Mouse (Mus musculus) embryonic facial prominence, embryonic 10.5 days (tissue): ENCODE measurements around the gene Fbn1. TPM values are rescaled to one million over a fixed set of nuclear protein-coding genes. Genes with fewer than 3 reads are reported as not detected.
A peak's percentile ranks its signal among the peaks of the same experiment; 100 is the strongest.

Source experiments
- DNase-seq: peaks from one replicate; pipeline ENCODE4 v3.0.0-alpha.2; 2017; ENCODE audit warnings: low spot score
- H3K27ac ChIP-seq: fragments of 300-500 bp; sonication (generic); replicated peaks from 2 replicates; pipeline ENCODE4 v1.5.1; 2016; ENCODE audit warnings: mild to moderate bottlenecking
- H3K27me3 ChIP-seq: fragments of 300-500 bp; sonication (generic); replicated peaks from 2 replicates; pipeline ENCODE4 v1.6.1; 2016; ENCODE audit warnings: low read depth, mild to moderate bottlenecking; ENCODE audit not compliant: poor library complexity, severe bottlenecking
- H3K36me3 ChIP-seq: fragments of 300-500 bp; sonication (generic); replicated peaks from 2 replicates; pipeline ENCODE4 v1.6.1; 2016; ENCODE audit warnings: mild to moderate bottlenecking, moderate library complexity
- H3K4me1 ChIP-seq: fragments of 300-500 bp; sonication (generic); 2 replicates; pipeline ENCODE4 v1.6.1; 2016
- H3K4me3 ChIP-seq: fragments of 300-500 bp; sonication (generic); 2 replicates; pipeline ENCODE4 v1.5.1; 2016; ENCODE audit warnings: mild to moderate bottlenecking, moderate library complexity
- H3K9me3 ChIP-seq: fragments of 300-500 bp; sonication (generic); 2 replicates; pipeline ENCODE4 v1.6.1; 2016; ENCODE audit warnings: mild to moderate bottlenecking
- WGBS: fragments of 180-500 bp; shearing (Covaris S2); methylation state at CpG from one replicate; pipeline ENCODE4 v1.1.7; 2016; 5-methylcytosine and 5-hydroxymethylcytosine counted together
- polyA plus RNA-seq: library from polyadenylated mRNA; unstranded; fragments of >200 nt; fragmentation: Nextera tagmentation; extraction: Ambion mirVana; gene quantifications from 2 replicates; pipeline ENCODE4 v1.2.1, GENCODE M21; 2016

Fbn1 gene
- polyA plus RNA-seq = 6.8 and 8.1 TPM in 2 replicates

- 82% methylated on average over 4 of the region's 4 CpGs for WGBS
- DNase-seq = no peak
- peak within 1 kb of the TSS; percentile 89 for H3K27ac ChIP-seq
These were observed at the start of gene Fbn1 for GRCm38 (mm10) chr2:125507893-125508292. Fbn1 (minus strand) TSS chr2:125507993.

GRCm38 (mm10) chr2:125555830-125556229, 48.0 kb upstream of the Fbn1 start:
- peaks cover 23% of the 10 kb centered on the region for H3K4me1 ChIP-seq
- H3K4me3 ChIP-seq = no peak overlapping the region
- H3K27me3 ChIP-seq = no peaks in the 10 kb centered on the region
- no peaks in the 10 kb centered on the region for H3K9me3 ChIP-seq
- DNase-seq = no peak
- H3K27ac ChIP-seq = no peak overlapping the region
- no peaks in the 10 kb centered on the region; the same call in 1 of the 2 replicates for H3K36me3 ChIP-seq
- WGBS = 78% methylated on average over 6 of the region's 6 CpGs

More at GRCm38 (mm10) chr2:125507893-125508292, at the start of gene Fbn1:
- Histone ChIP-seq H3K27me3 (peaks cover 48% of the 10 kb centered on the region), H3K36me3 (no peaks in the 10 kb centered on the region), H3K4me1 (peaks cover 51% of the 10 kb centered on the region), H3K9me3 (no peaks in the 10 kb centered on the region), H3K4me3 (peak within 1 kb of the TSS; percentile 74)

- 50% methylated on average over 1 of the region's 1 CpGs for WGBS
- H3K9me3 ChIP-seq = no peaks in the 10 kb centered on the region
- no peaks in the 10 kb centered on the region for H3K36me3 ChIP-seq
- H3K27me3 ChIP-seq = no peaks in the 10 kb centered on the region
- no peak overlapping the region for H3K4me3 ChIP-seq
- H3K4me1 ChIP-seq = peaks cover 12% of the 10 kb centered on the region
- DNase-seq = peak; percentile 46
- H3K27ac ChIP-seq = no peak overlapping the region; the same call in 1 of the 2 replicates
These were observed 41.2 kb upstream of the Fbn1 start for GRCm38 (mm10) chr2:125548806-125549578.

GRCm38 (mm10) chr2:125544986-125545385, 37.2 kb upstream of the Fbn1 start:
- Histone ChIP-seq H3K9me3 (no peaks in the 10 kb centered on the region), H3K27me3 (no peaks in the 10 kb centered on the region), H3K27ac (no peak overlapping the region), H3K36me3 (no peaks in the 10 kb centered on the region), H3K4me1 (peaks cover 12% of the 10 kb centered on the region), H3K4me3 (no peak overlapping the region)
- 88% methylated on average over 3 of the region's 3 CpGs for WGBS
- DNase-seq = peak; percentile 4

DNA sequence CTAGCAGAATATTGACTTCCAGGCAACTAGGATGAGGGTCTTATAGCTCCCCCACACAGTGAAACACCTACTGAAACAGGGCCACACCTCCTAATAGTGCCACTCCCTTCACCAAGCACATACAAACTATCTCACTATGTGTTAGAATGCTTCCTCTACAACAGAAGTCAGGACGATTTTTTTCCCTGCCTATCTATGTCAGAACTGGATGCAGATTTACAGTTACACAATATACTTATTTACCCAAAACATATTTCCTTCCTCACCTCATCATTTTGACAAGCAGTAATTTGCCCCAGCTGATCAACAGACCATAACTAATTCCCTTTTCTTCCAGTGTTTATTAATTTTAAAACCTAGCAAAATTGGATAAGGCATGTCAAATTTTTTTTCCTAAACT, 35.9 kb upstream of the Fbn1 start:
- H3K27ac ChIP-seq = no peak overlapping the region

DNA sequence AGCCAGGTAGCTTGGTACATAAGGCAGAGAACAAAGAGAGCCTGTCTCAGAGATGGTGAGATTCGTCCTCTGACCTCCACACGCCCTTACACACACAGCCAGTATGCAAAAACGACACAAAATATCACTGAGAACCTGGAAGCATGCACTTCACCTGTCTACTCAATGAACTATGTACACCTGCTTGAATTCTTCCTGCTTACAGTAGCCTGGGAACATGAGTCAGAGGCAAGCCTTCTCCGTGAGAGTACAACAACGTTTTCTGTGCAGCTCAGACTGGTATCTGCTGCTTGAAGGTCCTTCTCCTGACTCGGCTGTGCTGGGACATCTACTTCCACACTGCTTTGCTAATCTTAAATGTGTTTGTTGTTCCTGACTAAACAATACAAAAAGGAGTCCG, 33.7 kb upstream of the Fbn1 start:
- H3K36me3 ChIP-seq = no peaks in the 10 kb centered on the region
- H3K4me1 ChIP-seq = no peaks in the 10 kb centered on the region
- no peak overlapping the region for H3K4me3 ChIP-seq
- 82% methylated on average over 7 of the region's 7 CpGs for WGBS
- no peaks in the 10 kb centered on the region for H3K27me3 ChIP-seq
- H3K27ac ChIP-seq = no peak overlapping the region
- no peaks in the 10 kb centered on the region for H3K9me3 ChIP-seq
- no peak for DNase-seq

More for the DNA sequence above, 35.9 kb upstream of the Fbn1 start:
- no peaks in the 10 kb centered on the region for H3K9me3 ChIP-seq
- no peaks in the 10 kb centered on the region for H3K27me3 ChIP-seq
- DNase-seq = no peak
- 67% methylated on average over 1 of the region's 1 CpGs for WGBS
- peaks cover 4% of the 10 kb centered on the region for H3K4me1 ChIP-seq
- no peaks in the 10 kb centered on the region for H3K36me3 ChIP-seq
- no peak overlapping the region for H3K4me3 ChIP-seq

DNA sequence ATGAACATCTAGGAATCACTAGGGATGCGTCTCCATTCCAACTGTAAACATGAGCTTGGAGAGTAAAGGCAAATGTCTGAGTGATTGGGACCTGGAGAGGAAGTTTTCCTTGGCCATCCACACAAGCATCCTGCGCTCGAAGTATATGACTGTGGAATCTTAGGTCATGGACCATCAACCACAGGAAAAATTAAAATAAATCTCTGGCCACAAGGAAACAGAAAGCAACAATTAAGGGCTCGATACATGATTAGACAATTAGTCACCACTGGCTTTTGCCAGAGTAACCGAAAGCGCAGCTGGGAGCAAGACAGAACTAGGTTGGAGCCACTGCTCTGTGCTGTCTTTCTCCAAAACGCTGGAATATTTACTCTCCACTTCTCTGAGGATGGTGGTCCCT, 32.8 kb upstream of the Fbn1 start:
- H3K4me3 ChIP-seq = no peak overlapping the region
- DNase-seq = no peak
- H3K9me3 ChIP-seq = no peaks in the 10 kb centered on the region
- no peaks in the 10 kb centered on the region for H3K36me3 ChIP-seq
- H3K27ac ChIP-seq = no peak overlapping the region
- H3K27me3 ChIP-seq = no peaks in the 10 kb centered on the region
- WGBS = 88% methylated on average over 7 of the region's 7 CpGs
- H3K4me1 ChIP-seq = no peaks in the 10 kb centered on the region

- DNase-seq = no peak
- Histone ChIP-seq H3K27ac (no peak overlapping the region), H3K4me3 (no peak overlapping the region), H3K27me3 (no peaks in the 10 kb centered on the region), H3K36me3 (no peaks in the 10 kb centered on the region), H3K4me1 (no peaks in the 10 kb centered on the region), H3K9me3 (no peaks in the 10 kb centered on the region)
- 92% methylated on average over 3 of the region's 3 CpGs for WGBS
These were observed 31.8 kb upstream of the Fbn1 start for GRCm38 (mm10) chr2:125539640-125540039.

- DNase-seq = no peak
- H3K4me3 ChIP-seq = no peak overlapping the region
- H3K4me1 ChIP-seq = no peaks in the 10 kb centered on the region
- H3K36me3 ChIP-seq = no peaks in the 10 kb centered on the region
- WGBS = 83% methylated on average over 6 of the region's 6 CpGs
- no peak overlapping the region for H3K27ac ChIP-seq
- H3K9me3 ChIP-seq = no peaks in the 10 kb centered on the region
- H3K27me3 ChIP-seq = no peaks in the 10 kb centered on the region
These were observed 22.9 kb upstream of the Fbn1 start for GRCm38 (mm10) chr2:125530665-125531064.

DNA sequence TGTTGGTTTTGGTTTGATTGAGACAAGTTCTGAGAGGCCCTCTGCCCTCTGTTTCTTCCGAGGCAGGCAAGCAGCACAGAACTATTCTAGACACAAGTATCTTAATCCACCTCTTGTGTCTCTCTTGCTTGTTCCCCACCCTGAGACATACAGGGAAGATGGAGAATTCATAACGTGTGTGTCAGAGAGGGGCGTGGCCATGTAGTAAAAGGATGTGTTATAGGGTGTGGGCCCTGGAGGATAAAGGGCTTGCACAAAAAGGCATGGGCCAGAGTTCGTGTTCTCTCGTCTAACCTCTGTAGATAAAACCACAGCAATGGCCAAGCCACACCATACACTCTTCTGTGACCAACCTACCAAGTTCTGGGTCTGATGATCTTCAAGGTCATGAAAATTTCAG, 18.8 kb upstream of the Fbn1 start:
- H3K27me3 ChIP-seq = no peaks in the 10 kb centered on the region
- H3K9me3 ChIP-seq = no peaks in the 10 kb centered on the region; the same call in 1 of the 2 replicates
- 87% methylated on average over 5 of the region's 5 CpGs for WGBS
- H3K36me3 ChIP-seq = no peaks in the 10 kb centered on the region
- H3K27ac ChIP-seq = no peak overlapping the region
- no peak overlapping the region for H3K4me3 ChIP-seq
- DNase-seq = no peak
- no peaks in the 10 kb centered on the region for H3K4me1 ChIP-seq

DNA sequence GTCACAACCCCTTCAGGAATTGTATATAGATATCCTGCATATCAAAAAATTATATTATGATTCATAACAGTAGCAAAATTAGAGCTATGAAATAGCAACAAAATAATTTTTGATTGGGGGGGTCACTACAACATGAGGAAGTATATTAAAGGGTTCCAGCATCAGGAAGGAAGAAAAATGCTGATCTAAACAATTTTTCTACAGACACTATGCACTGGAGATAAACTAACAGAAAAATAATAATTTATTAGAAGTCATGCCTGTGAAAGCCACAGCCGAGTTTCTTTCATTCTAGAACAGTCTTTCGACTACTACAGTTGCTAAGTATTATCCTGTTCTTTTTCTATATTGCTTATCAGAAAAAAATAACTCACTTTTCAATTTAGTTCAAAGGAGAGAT, 17.7 kb upstream of the Fbn1 start:
- Histone ChIP-seq H3K9me3 (no peaks in the 10 kb centered on the region; the same call in 1 of the 2 replicates), H3K27ac (no peak overlapping the region), H3K4me1 (no peaks in the 10 kb centered on the region), H3K4me3 (no peak overlapping the region), H3K27me3 (no peaks in the 10 kb centered on the region), H3K36me3 (no peaks in the 10 kb centered on the region)
- no peak for DNase-seq
- WGBS = 88% methylated on average over 2 of the region's 2 CpGs

DNA sequence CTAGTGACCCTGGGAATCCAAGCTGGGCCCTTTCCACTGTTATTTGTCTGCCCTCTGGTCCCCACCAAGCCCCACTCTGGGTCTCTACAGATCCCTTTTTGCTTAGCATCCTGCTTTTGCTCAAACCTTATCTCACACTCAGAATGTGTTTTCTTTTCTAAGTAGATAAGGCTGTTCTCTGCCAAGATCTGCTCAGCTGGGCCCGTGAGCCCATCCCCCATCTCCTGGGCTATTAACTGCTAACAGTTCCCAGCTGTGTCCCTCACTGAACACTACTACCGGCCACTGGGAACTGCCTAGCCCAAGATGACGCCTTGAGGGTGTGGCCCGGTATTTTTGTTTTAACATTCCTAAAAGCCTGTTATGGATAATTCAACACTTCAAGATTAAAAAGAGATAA, 8.8 kb upstream of the Fbn1 start:
- WGBS = 16% methylated on average over 4 of the region's 4 CpGs
- H3K36me3 ChIP-seq = no peaks in the 10 kb centered on the region
- DNase-seq = peak; percentile 82
- peaks cover 28% of the 10 kb centered on the region for H3K4me1 ChIP-seq
- H3K4me3 ChIP-seq = no peak overlapping the region
- H3K27ac ChIP-seq = peak overlapping the region; percentile 65
- no peaks in the 10 kb centered on the region for H3K27me3 ChIP-seq
- H3K9me3 ChIP-seq = no peaks in the 10 kb centered on the region; the same call in 1 of the 2 replicates

- H3K27ac ChIP-seq = no peak overlapping the region
- no peak overlapping the region for H3K4me3 ChIP-seq
- no peaks in the 10 kb centered on the region for H3K9me3 ChIP-seq
- WGBS = 77% methylated on average over 12 of the region's 12 CpGs
- peaks cover 36% of the 10 kb centered on the region for H3K4me1 ChIP-seq
- DNase-seq = no peak
- H3K36me3 ChIP-seq = no peaks in the 10 kb centered on the region
- no peaks in the 10 kb centered on the region for H3K27me3 ChIP-seq
These were observed 7.7 kb upstream of the Fbn1 start for GRCm38 (mm10) chr2:125515291-125516057.
